Mouse (Mus musculus): ENCODE measurements at regions not wholly inside any gene's neighbourhood (a gene's known extent, or its start where the extent isn't known, plus 50 kb on each side); places are given as distances from the start of the nearest gene placed in this dataset.

DNA sequence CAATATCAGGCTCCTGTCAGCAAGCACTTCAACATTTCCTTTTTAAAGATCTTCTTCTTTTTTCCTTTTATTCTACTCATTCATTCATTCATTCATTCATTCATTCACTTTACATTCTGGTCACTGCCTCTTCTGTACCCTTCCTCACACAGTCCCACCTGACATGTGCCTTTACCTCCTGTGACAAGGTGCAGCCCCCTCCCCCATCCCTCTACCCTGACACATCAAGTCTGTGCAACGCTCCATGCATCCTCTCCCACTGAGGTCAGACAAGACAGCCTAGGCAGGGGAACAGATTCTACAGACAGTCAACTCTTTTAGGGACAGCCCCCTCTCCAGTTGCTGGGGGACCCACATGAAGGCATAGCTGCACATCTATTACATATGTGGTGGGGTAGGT is 380.5 kb downstream of the Tmem161b start:
- TF ChIP-seq POLR2A (IDR thresholded peaks at IDR 0.05; ENCODE audit: insufficient read depth, low read depth, low read length) (no peak), CTCF (IDR thresholded peaks at IDR 0.05) (no peak), EP300 (IDR thresholded peaks at IDR 0.05; ENCODE audit: insufficient read depth, low read depth, low read length) (no peak)
